Comparison of ENCODE assay signal across 9 mouse cellular contexts in genomic region chr7:127308887-127309286, GRCm38 (mm10). TPM values are rescaled to one million over a fixed set of nuclear protein-coding genes. Genes with fewer than 3 reads are reported as not detected.
DNase-seq lines count a peak whose midpoint lies in the region; ATAC-seq and TF ChIP-seq lines count a peak whose summit lies in the region.
"Had no signal": no experiment of that assay in that cellular context is flagged by ENCODE, and none has a peak within 500 bp of the region (broad histone marks: within the 10 kb centered on the region; RNA-seq: fewer than 3 reads in every experiment).

No protein-coding gene starts in this region.

- no peak overlapping the region for H3K9ac ChIP-seq in forebrain, postnatal 0 days
- H3K9ac ChIP-seq in lung, postnatal 0 days (replicated peaks; ENCODE audit: low read depth), result no peak overlapping the region
- H3K9ac ChIP-seq: limb, embryonic 12.5 days had no signal

- H3K27me3 ChIP-seq in heart, embryonic 10.5 days (ENCODE audit: insufficient read depth, poor library complexity, severe bottlenecking), result no peaks in the 10 kb centered on the region
- H3K27me3 ChIP-seq in forebrain, postnatal 0 days (ENCODE audit: insufficient read depth, low read length), result no peaks in the 10 kb centered on the region
- H3K27me3 ChIP-seq in lung, postnatal 0 days (replicated peaks; ENCODE audit: insufficient read depth, low read length), result no peaks in the 10 kb centered on the region
- no peaks in the 10 kb centered on the region for H3K27me3 ChIP-seq in splenic B cell, adult 2 months (ENCODE audit: control insufficient read depth, insufficient read depth, low read length, poor library complexity, severe bottlenecking)
- H3K27me3 ChIP-seq: limb, embryonic 12.5 days had no signal

- TF ChIP-seq EP300 in lung, postnatal 0 days (IDR thresholded peaks at IDR 0.05), result no peak

- H3K4me3 ChIP-seq in heart, embryonic 10.5 days, result no peak overlapping the region
- no peak overlapping the region for H3K4me3 ChIP-seq in forebrain, postnatal 0 days (ENCODE audit: low read depth, low read length)
- H3K4me3 ChIP-seq in lung, postnatal 0 days (ENCODE audit: low read depth, low read length), result no peak overlapping the region
- H3K4me3 ChIP-seq: limb, embryonic 12.5 days had no signal

- no peaks in the 10 kb centered on the region for H3K9me3 ChIP-seq in heart, embryonic 10.5 days
- H3K9me3 ChIP-seq in forebrain, postnatal 0 days (ENCODE audit: low read length), result no peaks in the 10 kb centered on the region
- H3K9me3 ChIP-seq in lung, postnatal 0 days (ENCODE audit: low read length), result no peaks in the 10 kb centered on the region
- H3K9me3 ChIP-seq: limb, embryonic 12.5 days had no signal

- H3K27ac ChIP-seq in heart, embryonic 10.5 days, result no peak overlapping the region
- H3K27ac ChIP-seq in forebrain, postnatal 0 days (ENCODE audit: low read depth, low read length), result no peak overlapping the region
- H3K27ac ChIP-seq in lung, postnatal 0 days (ENCODE audit: low read length), result no peak overlapping the region
- H3K27ac ChIP-seq: limb, embryonic 12.5 days had no signal

- DNase-seq in heart, adult 18-20 months, result peak; percentile 54 to 80
- DNase-seq in heart, embryonic 10.5 days (ENCODE audit: low spot score), result no peak
- DNase-seq in CD4-positive, CD25-positive, alpha-beta regulatory T cell, adult 2 months (ENCODE audit: low read depth, low spot score), result peak; percentile 77
- peak; percentile 60 for DNase-seq in c-Kit-positive CD71-positive TER-119-negative erythroid progenitor cells, embryonic 14.5 days (ENCODE audit: low read depth)
- DNase-seq in forebrain, postnatal 0 days, result peak; percentile 89
- peak; percentile 30 to 49 for DNase-seq in kidney, postnatal 4 days
- DNase-seq in lung, postnatal 0 days (ENCODE audit: low spot score), result peak; percentile 70
- DNase-seq in splenic B cell, adult 2 months (ENCODE audit: low read depth, low spot score), result peak; percentile 75

- peaks cover 7% of the 10 kb centered on the region; the same call in 1 of the 2 replicates for H3K4me1 ChIP-seq in heart, embryonic 10.5 days
- H3K4me1 ChIP-seq in forebrain, postnatal 0 days (ENCODE audit: insufficient read depth), result no peaks in the 10 kb centered on the region
- no peaks in the 10 kb centered on the region for H3K4me1 ChIP-seq in lung, postnatal 0 days (ENCODE audit: insufficient read depth, low read depth, low read length)
- H3K4me1 ChIP-seq: limb, embryonic 12.5 days had no signal

- no peaks in the 10 kb centered on the region for H3K36me3 ChIP-seq in heart, embryonic 10.5 days
- H3K36me3 ChIP-seq in forebrain, postnatal 0 days (ENCODE audit: insufficient read depth), result no peaks in the 10 kb centered on the region
- no peaks in the 10 kb centered on the region for H3K36me3 ChIP-seq in lung, postnatal 0 days (ENCODE audit: insufficient read depth, low read length)
- H3K36me3 ChIP-seq in splenic B cell, adult 2 months (ENCODE audit: control insufficient read depth, insufficient read depth, low read length, poor library complexity, severe bottlenecking), result peaks cover 25% of the 10 kb centered on the region
- H3K36me3 ChIP-seq: limb, embryonic 12.5 days had no signal

- 68% methylated on average over 4 of the region's 4 CpGs for WGBS in heart, embryonic 10.5 days
- WGBS in forebrain, postnatal 0 days, result 62% methylated on average over 4 of the region's 4 CpGs
- WGBS in lung, postnatal 0 days, result 77% methylated on average over 4 of the region's 4 CpGs

- peak; percentile 89 for TF ChIP-seq CTCF in forebrain, postnatal 0 days (IDR thresholded peaks at IDR 0.05; ENCODE audit: low read depth)
- peak; percentile 84 for TF ChIP-seq CTCF in lung, postnatal 0 days (IDR thresholded peaks at IDR 0.05)

- no peak overlapping the region for H3K4me2 ChIP-seq in forebrain, postnatal 0 days (ENCODE audit: low read depth)
- H3K4me2 ChIP-seq in lung, postnatal 0 days (replicated peaks; ENCODE audit: low read depth, low read length), result no peak overlapping the region
- H3K4me2 ChIP-seq: limb, embryonic 12.5 days had no signal

- peak; percentile 78 for ATAC-seq in forebrain, postnatal 0 days
- ATAC-seq in lung, postnatal 0 days, result peak; percentile 71

RNA-seq across cellular contexts. Expression of gene Itgal, which starts 12.8 kb away (rescaled TPM):
- total RNA-seq in heart, adult 18-20 months (2021), result 1 to 10 TPM; 1.9 to 4.1 TPM
- 0.72 and 0.92 TPM in 2 replicates for polyA plus RNA-seq in heart, embryonic 10.5 days (2016; fragmentation: Nextera tagmentation; extraction: Ambion mirVana)
- 0.62 and 0.76 TPM in 2 replicates for total RNA-seq in forebrain, postnatal 0 days (2014; rRNA removed)
- polyA plus RNA-seq in forebrain, postnatal 0 days (2015; fragmentation: Nextera tagmentation; extraction: Ambion mirVana), result 0.56 and 0.59 TPM in 2 replicates
- polyA plus RNA-seq in lung, postnatal 0 days (2015; fragmentation: Nextera tagmentation; extraction: Ambion mirVana), result 3.7 and 3.8 TPM in 2 replicates

RNA-seq across cellular contexts. Expression of gene Sephs2, which starts 35.0 kb away (rescaled TPM):
- total RNA-seq in heart, adult 18-20 months (2021), result 10 to 100 TPM; 29.5 to 31.7 TPM
- polyA plus RNA-seq in heart, embryonic 10.5 days (2016; fragmentation: Nextera tagmentation; extraction: Ambion mirVana), result 79.9 and 88.3 TPM in 2 replicates
- 73.0 and 78.0 TPM in 2 replicates for total RNA-seq in forebrain, postnatal 0 days (2014; rRNA removed)
- polyA plus RNA-seq in forebrain, postnatal 0 days (2015; fragmentation: Nextera tagmentation; extraction: Ambion mirVana), result 82.4 and 83.5 TPM in 2 replicates
- polyA plus RNA-seq in lung, postnatal 0 days (2015; fragmentation: Nextera tagmentation; extraction: Ambion mirVana), result 59.4 and 66.9 TPM in 2 replicates

RNA-seq across cellular contexts. Expression of gene Zfp768, which starts 36.5 kb away (rescaled TPM):
- total RNA-seq in heart, adult 18-20 months (2021), result 10 to 100 TPM; 35.9 to 42.9 TPM
- polyA plus RNA-seq in heart, embryonic 10.5 days (2016; fragmentation: Nextera tagmentation; extraction: Ambion mirVana), result 18.7 and 19.0 TPM in 2 replicates
- 29.5 and 31.7 TPM in 2 replicates for total RNA-seq in forebrain, postnatal 0 days (2014; rRNA removed)
- 9.8 and 10.0 TPM in 2 replicates for polyA plus RNA-seq in forebrain, postnatal 0 days (2015; fragmentation: Nextera tagmentation; extraction: Ambion mirVana)
- polyA plus RNA-seq in lung, postnatal 0 days (2015; fragmentation: Nextera tagmentation; extraction: Ambion mirVana), result 12.5 and 12.8 TPM in 2 replicates

RNA-seq across cellular contexts. Expression of gene Dctpp1, which starts 48.4 kb away (rescaled TPM):
- 10 to 100 TPM; 40.3 to 42.0 TPM for total RNA-seq in heart, adult 18-20 months (2021)
- 222 and 262 TPM in 2 replicates for polyA plus RNA-seq in heart, embryonic 10.5 days (2016; fragmentation: Nextera tagmentation; extraction: Ambion mirVana)
- 90.8 and 122 TPM in 2 replicates for total RNA-seq in forebrain, postnatal 0 days (2014; rRNA removed)
- 138 and 183 TPM in 2 replicates for polyA plus RNA-seq in forebrain, postnatal 0 days (2015; fragmentation: Nextera tagmentation; extraction: Ambion mirVana)
- polyA plus RNA-seq in lung, postnatal 0 days (2015; fragmentation: Nextera tagmentation; extraction: Ambion mirVana), result 35.7 and 36.4 TPM in 2 replicates
